Mouse (Mus musculus) left cerebral cortex, postnatal 10 days (tissue): Measurements from ENCODE around the gene Bend7. TPM values are rescaled to one million over a fixed set of nuclear protein-coding genes. Genes with fewer than 3 reads are reported as not detected.

Source experiments
- DNase-seq, 2 experiments: peaks; one replicate each; pipeline ENCODE4 v3.0.0; 2021 to 2022; ENCODE audit warnings: low spot score in 2 of 2, mixed read lengths in 1 of 2; ENCODE audit errors: extremely low spot score in 1 of 2
- intact Hi-C: fragments of 180-260 bp; cut with DNase I; formaldehyde crosslinking; loops from one replicate; pipeline ENCODE4 v1.15.1; 2025
- total RNA-seq, 2 experiments: library from RNA; stranded (reverse); gene quantifications; 2 replicates each; pipeline ENCODE4 v1.2.3; 2021

Bend7 gene
- total RNA-seq, 2 experiments from 2014 or later = 2.6 to 2.9 TPM

- intact Hi-C loops = no loop called here
- DNase-seq = no peak
These were observed 131.8 kb downstream of the Bend7 start for GRCm38 (mm10) chr2:4849449-4849848.

Other genes with a start within 250 kb of the Bend7 start
- 10 to 100 TPM; 35.9 to 37.5 TPM for gene Prpf18, start 65.7 kb upstream of the Bend7 start, total RNA-seq
- gene Sephs1, start 163.7 kb downstream of the Bend7 start, total RNA-seq = 10 to 100 TPM; 39.7 to 46.5 TPM
- 10 to 100 TPM; 58.8 to 63.2 TPM for gene Phyh, start 201.2 kb downstream of the Bend7 start, total RNA-seq